Mouse (Mus musculus): ENCODE measurements around the gene Ano4.

DNA sequence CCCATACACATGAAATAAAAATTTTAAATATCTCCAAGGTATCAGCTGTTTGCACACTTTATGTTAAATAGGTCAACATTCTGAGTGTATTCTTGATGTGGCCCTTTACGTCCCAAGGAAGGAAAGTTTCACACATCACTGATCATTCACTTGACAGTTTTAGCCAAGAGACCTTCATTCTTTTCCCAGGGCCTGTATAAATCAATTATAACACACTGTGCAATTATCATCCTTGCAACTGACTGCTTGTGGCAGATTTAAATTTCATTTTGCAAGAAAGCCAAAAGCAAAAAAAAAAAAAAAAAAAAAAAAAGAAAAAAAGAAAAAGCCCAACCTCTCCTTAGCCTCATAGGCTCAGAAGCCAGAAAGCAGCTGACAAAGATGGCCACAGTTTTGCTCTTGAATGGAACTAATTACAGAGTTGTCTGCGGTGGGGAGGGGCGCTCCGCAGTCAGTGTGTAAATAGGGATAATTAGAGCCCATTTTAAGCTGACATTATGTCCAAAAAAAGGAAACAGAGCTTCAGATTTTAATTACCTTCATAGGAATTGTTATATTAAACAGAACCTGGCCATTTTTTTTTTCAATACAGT is 47.1 kb upstream of the Ano4 start:
- TF ChIP-seq CTCF (IDR thresholded peaks at IDR 0.05; ENCODE audit: control insufficient read depth, insufficient read depth, insufficient read length) (no peak), USF1 (IDR thresholded peaks at IDR 0.05; ENCODE audit: low read depth) (no peak), MAX (IDR thresholded peaks at IDR 0.05) (no peak), CEBPB (IDR thresholded peaks at IDR 0.05; ENCODE audit: low read depth) (no peak)
